Mouse (Mus musculus) skeletal muscle tissue, adult 2 months (tissue): ENCODE data around the gene 4930595D18Rik.

ENCODE experiments used
- DNase-seq: peaks from one replicate; pipeline ENCODE4 v3.0.0-alpha.2; 2012; ENCODE audit warnings: low read depth, low spot score

The 4930595D18Rik gene

GRCm38 (mm10) chr12:111137079-111137478 is 47.2 kb downstream of the 4930595D18Rik start:
- DNase-seq: no peak

DNA sequence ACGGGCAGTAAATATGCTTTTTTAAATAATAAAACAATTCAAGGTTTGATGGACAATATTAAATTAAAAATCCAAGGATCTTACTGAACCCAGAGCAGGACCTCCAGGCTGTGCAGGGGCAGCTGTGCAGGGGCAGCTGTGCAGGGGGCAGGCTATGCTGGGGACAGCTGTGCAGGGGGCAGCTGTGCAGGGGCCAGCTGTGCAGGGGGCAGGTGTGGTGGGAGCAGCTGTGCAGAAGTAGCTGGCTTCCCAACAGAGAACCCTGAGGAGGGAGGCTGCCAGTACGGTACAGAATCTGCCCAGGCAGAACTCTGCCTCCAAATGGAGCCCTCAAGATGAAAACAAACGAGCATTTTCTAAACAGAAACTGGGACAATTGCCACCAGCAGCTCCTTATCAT is 48.3 kb downstream of the 4930595D18Rik start:
- no peak for DNase-seq

DNA sequence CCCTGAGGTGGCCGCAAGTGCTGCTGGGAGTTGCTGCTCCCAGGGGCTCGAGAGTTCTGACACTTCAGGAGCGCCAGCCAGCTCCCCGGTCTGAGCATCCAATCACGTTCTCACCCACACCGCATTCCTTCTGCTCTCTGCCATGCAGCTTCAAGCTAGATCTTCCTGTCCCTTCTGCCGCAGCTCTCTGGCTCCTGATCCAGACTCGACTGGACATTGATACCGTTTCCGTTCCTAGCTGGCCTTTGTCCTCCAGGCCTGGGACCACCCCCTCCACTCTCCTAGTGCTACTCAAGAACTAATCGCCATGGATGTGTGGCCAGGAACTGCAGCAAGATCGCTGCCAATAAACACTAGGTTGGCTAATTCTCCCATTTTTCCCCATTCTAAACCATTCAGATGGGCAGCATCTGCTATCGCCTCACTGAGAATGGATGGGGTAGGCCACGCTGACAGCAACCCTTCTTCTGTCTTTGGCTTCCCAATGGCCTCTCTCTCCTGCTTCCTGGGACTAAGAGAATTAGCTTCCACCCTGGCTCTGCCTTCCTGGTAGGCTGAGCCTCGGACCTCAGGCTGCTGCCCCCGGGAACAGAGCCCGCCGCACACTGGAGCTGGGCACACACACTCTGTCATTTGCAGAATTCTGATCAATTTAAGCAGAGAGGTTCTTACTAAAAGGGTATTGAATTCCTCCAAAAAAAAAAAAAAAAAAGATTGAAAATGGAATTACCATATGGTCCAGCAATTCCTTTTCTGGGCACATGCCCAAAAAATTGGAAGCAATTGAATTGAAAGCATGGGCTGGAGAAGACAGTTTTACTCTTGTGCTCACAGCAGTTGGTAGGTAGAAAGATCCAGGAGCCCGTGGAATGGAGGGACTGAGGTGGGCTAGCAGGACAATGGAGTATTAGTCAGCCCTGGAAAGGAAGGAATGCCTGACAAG is 49.2 kb downstream of the 4930595D18Rik start:
- DNase-seq: no peak

- no peak for DNase-seq
These were observed 50.1 kb downstream of the 4930595D18Rik start for GRCm38 (mm10) chr12:111134169-111134568.

- no peak for DNase-seq
These were observed 58.6 kb downstream of the 4930595D18Rik start for GRCm38 (mm10) chr12:111125666-111126065.

GRCm38 (mm10) chr12:111124601-111125260 is 59.6 kb downstream of the 4930595D18Rik start:
- no peak for DNase-seq

DNA sequence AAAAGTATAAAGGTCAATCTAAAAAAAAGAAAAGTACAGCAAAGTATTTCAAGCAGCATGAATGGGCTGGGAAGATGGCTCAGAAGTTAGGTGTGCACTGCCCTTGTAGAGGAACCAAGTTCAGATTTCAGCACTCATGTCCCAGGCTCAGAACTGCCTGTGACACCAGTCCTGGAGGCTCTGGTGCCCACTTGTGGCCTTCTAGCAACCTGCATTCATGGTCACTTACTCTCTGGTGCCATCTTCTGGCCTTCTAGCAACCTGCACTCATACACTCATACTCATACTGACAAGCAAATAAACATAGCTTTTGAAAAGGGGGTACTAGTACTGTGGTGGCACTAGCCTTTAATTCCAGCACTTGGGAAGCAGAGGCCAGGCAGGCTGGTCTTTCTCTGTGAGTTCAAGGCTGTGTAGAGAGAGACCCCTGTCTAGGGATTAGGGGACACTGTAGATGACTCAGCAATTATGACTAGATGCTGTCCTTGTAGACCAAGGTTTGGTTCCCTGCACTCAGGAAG is 61.9 kb downstream of the 4930595D18Rik start:
- no peak for DNase-seq

- DNase-seq: no peak
These were observed 63.2 kb downstream of the 4930595D18Rik start for GRCm38 (mm10) chr12:111120976-111121645.

DNA sequence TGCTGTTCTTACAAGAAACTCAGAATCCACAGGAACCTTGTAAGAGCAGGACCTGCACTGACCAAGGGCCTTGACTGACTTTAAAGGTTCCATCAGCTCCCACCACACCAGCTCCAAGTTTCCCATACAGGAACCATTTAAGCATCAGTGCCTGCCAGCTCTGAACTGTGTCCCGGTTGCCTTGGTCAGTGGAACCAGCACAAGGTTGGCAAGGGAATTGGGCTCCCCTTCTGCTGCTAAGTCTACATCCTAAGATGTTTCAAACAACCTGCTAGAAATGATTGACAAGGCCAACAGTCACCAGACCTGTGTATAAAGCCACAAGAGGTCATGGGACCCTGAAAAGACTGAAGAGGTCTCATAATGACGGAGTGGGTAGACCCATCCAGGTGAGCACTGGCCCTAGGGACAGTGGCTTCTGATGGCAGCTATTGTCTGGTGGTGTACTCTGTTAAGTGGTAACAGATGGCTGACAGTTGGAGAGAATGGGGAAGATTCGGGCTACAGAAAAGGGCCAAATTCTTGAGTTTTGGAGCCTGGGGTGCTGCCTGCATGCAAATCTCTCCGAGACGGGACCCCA is 64.7 kb downstream of the 4930595D18Rik start:
- no peak for DNase-seq

- no peak for DNase-seq
These were observed 69.7 kb downstream of the 4930595D18Rik start for GRCm38 (mm10) chr12:111114593-111114992.

DNA sequence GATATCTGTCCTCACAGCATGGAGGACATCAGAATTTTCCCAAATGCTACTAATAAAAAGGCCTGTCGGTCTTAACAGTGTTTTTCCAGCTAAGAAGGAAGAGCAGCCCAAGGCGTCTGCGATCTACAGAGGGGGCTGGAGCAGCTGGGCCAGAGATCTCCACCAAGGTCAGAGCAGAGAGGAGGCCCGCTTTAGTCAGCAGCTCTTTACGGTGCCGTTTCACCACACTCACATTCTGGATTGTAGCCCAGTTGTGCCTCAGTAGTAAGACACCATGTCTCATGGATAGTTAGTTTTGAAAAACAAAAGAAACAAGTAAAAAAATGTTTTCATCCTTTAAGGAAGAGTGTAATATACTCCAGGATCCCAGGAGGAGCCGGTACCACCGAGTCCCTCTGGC is 73.1 kb downstream of the 4930595D18Rik start:
- no peak for DNase-seq
